Mouse (Mus musculus): ENCODE measurements around the gene Egf. TPM values are rescaled to one million over a fixed set of nuclear protein-coding genes. Genes with fewer than 3 reads are reported as not detected.
A peak's percentile ranks its signal among the peaks of the same experiment; 100 is the strongest.

Gene Egf
- polyA plus RNA-seq, 1 experiment = 0.50 TPM

DNA sequence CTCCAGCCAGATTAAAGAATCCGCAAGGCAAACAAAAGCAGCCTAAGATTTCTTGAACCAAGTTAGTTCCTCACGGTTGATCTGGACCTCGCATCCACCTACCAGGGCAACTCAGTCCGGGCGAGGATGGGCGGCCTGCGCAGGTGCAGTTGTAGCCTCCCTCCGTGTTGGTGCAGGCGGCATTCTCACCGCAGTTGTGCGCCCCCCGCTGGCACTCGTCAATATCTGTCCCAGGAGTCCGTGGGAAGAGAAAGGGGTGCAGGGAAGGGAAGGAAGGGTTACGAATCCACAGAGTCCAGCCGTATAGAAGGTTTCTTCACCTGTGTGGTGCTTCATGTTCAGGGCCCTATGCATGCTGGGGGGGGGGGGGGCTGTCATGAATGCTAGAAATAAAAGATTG is 62.3 kb downstream of the Egf start:
- Histone ChIP-seq H3K4me1 (ENCODE audit: control insufficient read depth, insufficient read depth, low read length) (no peaks in the 10 kb centered on the region), H3K27ac (ENCODE audit: insufficient read depth, low read depth, low read length) (no peak overlapping the region), H3K4me3 (ENCODE audit: insufficient read depth, low read length) (no peak overlapping the region)
- TF ChIP-seq CTCF (IDR thresholded peaks at IDR 0.05; ENCODE audit: low read depth, low read length) = no peak
- TF ChIP-seq POLR2A (IDR thresholded peaks at IDR 0.05; ENCODE audit: borderline replicate concordance, low read depth, low read length) = no peak

DNA sequence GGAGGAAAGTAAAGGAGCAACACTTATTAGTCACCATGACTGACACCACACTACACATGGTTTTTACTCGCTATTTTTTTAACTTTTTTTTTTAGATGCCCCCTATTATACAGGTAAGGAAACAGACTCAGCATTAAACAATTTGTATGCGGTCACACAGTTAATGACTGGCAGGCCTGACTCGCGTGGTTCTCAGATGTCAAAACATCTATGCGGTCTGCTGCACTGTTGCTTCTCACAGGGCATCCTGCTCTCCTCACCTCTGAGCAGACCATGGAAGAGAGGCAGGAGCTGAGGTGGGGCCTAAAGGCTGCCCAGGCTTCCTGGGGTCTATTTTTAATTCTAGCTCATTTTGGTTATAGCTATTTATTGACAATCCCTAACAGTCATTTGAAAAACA is 67.7 kb downstream of the Egf start:
- no peak for TF ChIP-seq POLR2A (IDR thresholded peaks at IDR 0.05; ENCODE audit: borderline replicate concordance, low read depth, low read length)
- no peak for TF ChIP-seq CTCF (IDR thresholded peaks at IDR 0.05; ENCODE audit: low read depth, low read length)
- no peaks in the 10 kb centered on the region for H3K4me1 ChIP-seq (ENCODE audit: control insufficient read depth, insufficient read depth, low read length)
- no peak overlapping the region for H3K4me3 ChIP-seq (ENCODE audit: insufficient read depth, low read length)
- no peak overlapping the region for H3K27ac ChIP-seq (ENCODE audit: insufficient read depth, low read depth, low read length)

- no peak overlapping the region for H3K4me3 ChIP-seq (ENCODE audit: insufficient read depth, low read length)
- no peak for TF ChIP-seq POLR2A (IDR thresholded peaks at IDR 0.05; ENCODE audit: borderline replicate concordance, low read depth, low read length)
- no peak for TF ChIP-seq CTCF (IDR thresholded peaks at IDR 0.05; ENCODE audit: low read depth, low read length)
Observed at GRCm38 (mm10) chr3:129686698-129687333, 68.3 kb downstream of the Egf start.

GRCm38 (mm10) chr3:129686196-129686595 is 68.9 kb downstream of the Egf start:
- TF ChIP-seq CTCF (IDR thresholded peaks at IDR 0.05; ENCODE audit: low read depth, low read length) (no peak), POLR2A (IDR thresholded peaks at IDR 0.05; ENCODE audit: borderline replicate concordance, low read depth, low read length) (no peak)

More at GRCm38 (mm10) chr3:129686698-129687333, 68.3 kb downstream of the Egf start:
- H3K27ac ChIP-seq (ENCODE audit: insufficient read depth, low read depth, low read length) = no peak overlapping the region
- H3K4me1 ChIP-seq (ENCODE audit: control insufficient read depth, insufficient read depth, low read length) = no peaks in the 10 kb centered on the region

DNA sequence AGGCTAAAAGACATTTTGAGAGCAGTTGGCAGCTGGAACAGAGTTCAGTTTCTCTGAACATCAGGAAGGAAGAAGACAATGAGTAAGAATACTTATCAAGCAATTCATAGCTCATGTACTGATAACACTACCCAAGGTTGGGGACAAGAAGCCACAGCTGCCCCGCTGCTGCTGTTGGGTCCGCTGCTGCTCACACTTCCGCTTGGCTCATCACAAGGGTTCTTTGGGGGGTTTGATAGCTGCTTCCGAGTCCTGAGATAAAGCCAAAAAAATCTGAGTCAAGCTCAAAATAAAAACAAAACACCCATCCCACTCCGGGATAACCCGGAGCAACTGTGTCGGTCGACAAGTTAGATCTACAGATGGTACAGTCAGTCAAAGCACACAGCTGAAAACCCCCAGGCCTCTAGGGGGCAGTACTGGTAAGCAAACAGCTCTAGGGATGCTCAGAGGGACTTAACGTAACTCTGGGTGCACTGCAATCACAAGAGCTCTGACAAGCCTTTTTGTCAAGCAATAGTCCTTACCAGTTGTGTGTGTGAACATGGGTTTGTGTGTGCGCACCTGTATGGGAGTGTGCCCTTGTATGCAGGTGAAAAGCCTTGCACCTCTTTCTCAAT is 71.9 kb downstream of the Egf start:
- TF ChIP-seq POLR2A (IDR thresholded peaks at IDR 0.05; ENCODE audit: borderline replicate concordance, low read depth, low read length) (no peak), CTCF (IDR thresholded peaks at IDR 0.05; ENCODE audit: low read depth, low read length) (peak; percentile 43; the same call in 1 of the 2 replicates)
- no peaks in the 10 kb centered on the region for H3K4me1 ChIP-seq (ENCODE audit: control insufficient read depth, insufficient read depth, low read length)
- H3K4me3 ChIP-seq (ENCODE audit: insufficient read depth, low read length) = no peak overlapping the region
- no peak overlapping the region for H3K27ac ChIP-seq (ENCODE audit: insufficient read depth, low read depth, low read length)

More at GRCm38 (mm10) chr3:129686196-129686595, 68.9 kb downstream of the Egf start:
- Histone ChIP-seq H3K4me3 (ENCODE audit: insufficient read depth, low read length) (no peak overlapping the region), H3K4me1 (ENCODE audit: control insufficient read depth, insufficient read depth, low read length) (no peaks in the 10 kb centered on the region), H3K27ac (ENCODE audit: insufficient read depth, low read depth, low read length) (no peak overlapping the region)

- TF ChIP-seq CTCF (IDR thresholded peaks at IDR 0.05; ENCODE audit: low read depth, low read length) (no peak), POLR2A (IDR thresholded peaks at IDR 0.05; ENCODE audit: borderline replicate concordance, low read depth, low read length) (no peak)
- Histone ChIP-seq H3K27ac (ENCODE audit: insufficient read depth, low read depth, low read length) (no peak overlapping the region), H3K4me3 (ENCODE audit: insufficient read depth, low read length) (no peak overlapping the region), H3K4me1 (ENCODE audit: control insufficient read depth, insufficient read depth, low read length) (no peaks in the 10 kb centered on the region)
Observed at GRCm38 (mm10) chr3:129682389-129682788, 72.7 kb downstream of the Egf start.

GRCm38 (mm10) chr3:129681841-129682240 is 73.3 kb downstream of the Egf start:
- H3K27ac ChIP-seq (ENCODE audit: insufficient read depth, low read depth, low read length) = no peak overlapping the region
- no peak overlapping the region for H3K4me3 ChIP-seq (ENCODE audit: insufficient read depth, low read length)
- TF ChIP-seq CTCF (IDR thresholded peaks at IDR 0.05; ENCODE audit: low read depth, low read length) = no peak
- TF ChIP-seq POLR2A (IDR thresholded peaks at IDR 0.05; ENCODE audit: borderline replicate concordance, low read depth, low read length) = no peak
- no peaks in the 10 kb centered on the region for H3K4me1 ChIP-seq (ENCODE audit: control insufficient read depth, insufficient read depth, low read length)

GRCm38 (mm10) chr3:129680258-129680657 is 74.9 kb downstream of the Egf start:
- Histone ChIP-seq H3K4me1 (ENCODE audit: control insufficient read depth, insufficient read depth, low read length) (no peaks in the 10 kb centered on the region), H3K27ac (ENCODE audit: insufficient read depth, low read depth, low read length) (no peak overlapping the region), H3K4me3 (ENCODE audit: insufficient read depth, low read length) (no peak overlapping the region)
- no peak for TF ChIP-seq POLR2A (IDR thresholded peaks at IDR 0.05; ENCODE audit: borderline replicate concordance, low read depth, low read length)
- no peak for TF ChIP-seq CTCF (IDR thresholded peaks at IDR 0.05; ENCODE audit: low read depth, low read length)

DNA sequence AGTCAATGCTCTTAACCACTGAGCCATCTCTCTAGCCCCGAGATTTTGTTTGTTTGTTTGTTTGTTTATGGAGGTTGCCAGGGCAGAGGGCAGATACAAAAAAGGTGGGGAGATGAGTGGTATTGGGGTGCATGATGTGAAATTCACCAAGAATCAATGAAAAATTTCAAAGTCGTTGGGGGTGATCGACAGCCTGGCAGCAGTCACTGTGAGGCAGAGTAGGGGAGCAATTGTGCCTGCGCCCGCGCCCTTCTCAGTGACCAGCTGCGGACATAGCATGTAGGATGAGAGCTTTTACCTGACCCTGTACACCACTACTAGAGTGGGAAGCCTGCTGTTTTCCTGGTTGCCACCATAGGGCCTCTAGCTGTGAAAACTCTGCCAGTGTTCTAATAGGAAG is 79.2 kb downstream of the Egf start:
- H3K4me3 ChIP-seq (ENCODE audit: insufficient read depth, low read length) = no peak overlapping the region
- H3K27ac ChIP-seq (ENCODE audit: insufficient read depth, low read depth, low read length) = no peak overlapping the region
- TF ChIP-seq CTCF (IDR thresholded peaks at IDR 0.05; ENCODE audit: low read depth, low read length) (no peak), POLR2A (IDR thresholded peaks at IDR 0.05; ENCODE audit: borderline replicate concordance, low read depth, low read length) (no peak)
- H3K4me1 ChIP-seq (ENCODE audit: control insufficient read depth, insufficient read depth, low read length) = no peaks in the 10 kb centered on the region

GRCm38 (mm10) chr3:129663906-129664305 is 91.2 kb downstream of the Egf start:
- Histone ChIP-seq H3K27ac (ENCODE audit: insufficient read depth, low read depth, low read length) (no peak overlapping the region), H3K4me3 (ENCODE audit: insufficient read depth, low read length) (no peak overlapping the region), H3K4me1 (ENCODE audit: control insufficient read depth, insufficient read depth, low read length) (peaks cover under 1% of the 10 kb centered on the region)
- TF ChIP-seq CTCF (IDR thresholded peaks at IDR 0.05; ENCODE audit: low read depth, low read length) (no peak), POLR2A (IDR thresholded peaks at IDR 0.05; ENCODE audit: borderline replicate concordance, low read depth, low read length) (no peak)
